Mouse (Mus musculus) embryonic facial prominence, embryonic 13.5 days (tissue): Measurements from ENCODE around the gene Cdc42se2. TPM values are rescaled to one million over a fixed set of nuclear protein-coding genes. Genes with fewer than 3 reads are reported as not detected.

Experiments used
- ATAC-seq: fragments of 200-750 bp; cut with Nextera tagmentation; 2 replicates; pipeline ENCODE4 v1.8.0; 2017; ENCODE audit warnings: low read depth; ENCODE audit not compliant: insufficient number of reproducible peaks, insufficient read depth, low FRiP score, low TSS enrichment
- H3K27ac ChIP-seq: fragments of 300-500 bp; sonication (generic); 2 replicates; pipeline ENCODE4 v1.5.1; 2015; ENCODE audit warnings: moderate library complexity, mild to moderate bottlenecking, inconsistent platforms
- H3K27me3 ChIP-seq: fragments of 300-500 bp; sonication (generic); 2 replicates; pipeline ENCODE4 v1.6.1; 2015; ENCODE audit warnings: mild to moderate bottlenecking, inconsistent platforms
- H3K36me3 ChIP-seq: fragments of 300-500 bp; sonication (generic); 2 replicates; pipeline ENCODE4 v1.6.1; 2015; ENCODE audit warnings: mild to moderate bottlenecking, inconsistent platforms
- H3K4me1 ChIP-seq: fragments of 300-500 bp; sonication (generic); 2 replicates; pipeline ENCODE4 v1.6.1; 2015; ENCODE audit warnings: inconsistent platforms
- H3K4me2 ChIP-seq: fragments of 300-500 bp; sonication (generic); 2 replicates; pipeline ENCODE4 v1.6.1; 2015; ENCODE audit warnings: moderate library complexity, mild to moderate bottlenecking, inconsistent platforms
- H3K4me3 ChIP-seq: fragments of 300-500 bp; sonication (generic); 2 replicates; pipeline ENCODE4 v1.5.1; 2015; ENCODE audit warnings: mild to moderate bottlenecking, inconsistent platforms
- H3K9ac ChIP-seq: fragments of 300-500 bp; sonication (generic); 2 replicates; pipeline ENCODE4 v1.6.1; 2015; ENCODE audit warnings: mild to moderate bottlenecking, inconsistent platforms
- H3K9me3 ChIP-seq: fragments of 300-500 bp; sonication (generic); 2 replicates; pipeline ENCODE4 v1.6.1; 2016; ENCODE audit warnings: inconsistent platforms
- WGBS: fragments of 180-500 bp; shearing (Covaris S2); methylation state at CpG from one replicate; pipeline ENCODE4 v1.1.7; 2015; ENCODE audit warnings: mixed read lengths; 5-methylcytosine and 5-hydroxymethylcytosine counted together
- polyA plus RNA-seq: library from polyadenylated mRNA; unstranded; fragments of >200 nt; fragmentation: Nextera tagmentation; extraction: Ambion mirVana; gene quantifications from 2 replicates; pipeline ENCODE4 v1.2.1, GENCODE M21; 2015

Cdc42se2 gene
- polyA plus RNA-seq, 1 experiment from 2014 or later = 86.2 TPM

- H3K36me3 ChIP-seq = peaks cover 34% of the 10 kb centered on the region
- no peak for ATAC-seq
- H3K4me3 ChIP-seq = no peak overlapping the region
- H3K4me2 ChIP-seq = no peak overlapping the region
- H3K9ac ChIP-seq = no peak overlapping the region
- 0 out of 2 replicates have a peak, but pooled peaks cover 3% of the 10 kb centered on the region for H3K4me1 ChIP-seq
- no peaks in the 10 kb centered on the region; the same call in 1 of the 2 replicates for H3K9me3 ChIP-seq
- H3K27ac ChIP-seq = no peak overlapping the region
- no peaks in the 10 kb centered on the region for H3K27me3 ChIP-seq
These were observed 38.6 kb downstream of the Cdc42se2 start for GRCm38 (mm10) chr11:54748891-54749290.

- no peaks in the 10 kb centered on the region for H3K9me3 ChIP-seq
- no peak for ATAC-seq
- WGBS = 73% methylated on average over 1 of the region's 1 CpGs
- no peaks in the 10 kb centered on the region for H3K4me1 ChIP-seq
- no peak overlapping the region for H3K4me2 ChIP-seq
- peaks cover 40% of the 10 kb centered on the region for H3K36me3 ChIP-seq
- H3K27me3 ChIP-seq = no peaks in the 10 kb centered on the region
- H3K27ac ChIP-seq = no peak overlapping the region
- no peak overlapping the region for H3K4me3 ChIP-seq
- H3K9ac ChIP-seq = no peak overlapping the region
These were observed 43.2 kb downstream of the Cdc42se2 start for GRCm38 (mm10) chr11:54744231-54744630.

DNA sequence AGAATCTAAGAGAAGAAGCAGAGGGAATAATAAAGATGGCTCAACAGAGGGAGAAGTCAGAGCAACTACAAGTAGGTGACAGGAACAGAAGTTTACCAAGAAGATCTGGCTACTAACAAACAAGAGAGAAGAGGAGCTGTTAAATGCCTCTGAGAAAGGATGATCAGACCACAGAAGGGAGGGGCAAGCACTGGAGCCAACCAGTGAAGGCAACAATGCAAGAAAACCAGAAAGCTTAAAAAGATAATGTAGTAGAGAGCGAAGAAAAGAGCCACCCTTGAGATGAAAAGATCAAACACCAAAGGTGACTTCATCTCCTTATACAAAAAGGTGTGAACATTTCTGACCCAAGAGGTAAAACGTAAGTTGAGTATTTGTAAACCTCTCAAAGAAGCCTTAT, 46.1 kb downstream of the Cdc42se2 start:
- ATAC-seq = no peak
- Histone ChIP-seq H3K4me1 (no peaks in the 10 kb centered on the region), H3K9me3 (no peaks in the 10 kb centered on the region), H3K9ac (no peak overlapping the region), H3K27me3 (no peaks in the 10 kb centered on the region), H3K27ac (no peak overlapping the region), H3K36me3 (peaks cover 30% of the 10 kb centered on the region), H3K4me2 (no peak overlapping the region), H3K4me3 (no peak overlapping the region)
- 91% methylated on average over 2 of the region's 2 CpGs for WGBS

GRCm38 (mm10) chr11:54739012-54739750, 48.3 kb downstream of the Cdc42se2 start:
- 91% methylated on average over 4 of the region's 4 CpGs for WGBS

DNA sequence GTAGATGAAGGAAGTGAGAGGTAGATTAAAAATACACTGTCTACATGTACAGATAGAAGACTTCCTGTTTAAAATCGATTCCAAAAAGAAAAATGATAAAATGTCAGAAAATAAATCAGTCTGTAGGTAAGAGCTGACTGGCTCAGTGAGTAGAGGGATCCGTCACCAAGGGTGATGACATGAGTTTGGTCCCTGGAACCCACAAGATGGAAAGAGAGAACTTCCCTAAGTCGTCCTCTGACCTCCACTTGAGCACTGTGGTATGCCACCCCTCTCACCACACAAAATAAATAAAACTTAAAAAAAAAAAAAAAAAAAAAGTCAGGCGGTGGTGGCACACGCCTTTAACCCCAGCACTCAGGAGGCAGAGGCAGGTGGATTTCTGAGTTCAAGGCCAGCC, 50.6 kb downstream of the Cdc42se2 start:
- ATAC-seq = no peak
- WGBS = 84% methylated on average over 5 of the region's 5 CpGs

More at GRCm38 (mm10) chr11:54739012-54739750, 48.3 kb downstream of the Cdc42se2 start:
- Histone ChIP-seq H3K27me3 (no peaks in the 10 kb centered on the region), H3K36me3 (peaks cover 49% of the 10 kb centered on the region), H3K4me1 (no peaks in the 10 kb centered on the region), H3K4me2 (no peak overlapping the region), H3K4me3 (no peak overlapping the region), H3K9me3 (no peaks in the 10 kb centered on the region), H3K9ac (no peak overlapping the region), H3K27ac (no peak overlapping the region)
- no peak for ATAC-seq

GRCm38 (mm10) chr11:54735114-54735513, 52.4 kb downstream of the Cdc42se2 start:
- WGBS = 79% methylated on average over 1 of the region's 1 CpGs
- Histone ChIP-seq H3K4me2 (no peak overlapping the region), H3K9ac (no peak overlapping the region), H3K4me1 (no peaks in the 10 kb centered on the region), H3K27ac (no peak overlapping the region), H3K4me3 (no peak overlapping the region), H3K36me3 (peaks cover 37% of the 10 kb centered on the region), H3K9me3 (no peaks in the 10 kb centered on the region), H3K27me3 (no peaks in the 10 kb centered on the region)
- no peak for ATAC-seq

More for the DNA sequence above, 50.6 kb downstream of the Cdc42se2 start:
- Histone ChIP-seq H3K9me3 (no peaks in the 10 kb centered on the region), H3K4me1 (no peaks in the 10 kb centered on the region), H3K36me3 (peaks cover 45% of the 10 kb centered on the region), H3K27ac (no peak overlapping the region), H3K4me3 (no peak overlapping the region), H3K4me2 (no peak overlapping the region), H3K9ac (no peak overlapping the region), H3K27me3 (no peaks in the 10 kb centered on the region)

DNA sequence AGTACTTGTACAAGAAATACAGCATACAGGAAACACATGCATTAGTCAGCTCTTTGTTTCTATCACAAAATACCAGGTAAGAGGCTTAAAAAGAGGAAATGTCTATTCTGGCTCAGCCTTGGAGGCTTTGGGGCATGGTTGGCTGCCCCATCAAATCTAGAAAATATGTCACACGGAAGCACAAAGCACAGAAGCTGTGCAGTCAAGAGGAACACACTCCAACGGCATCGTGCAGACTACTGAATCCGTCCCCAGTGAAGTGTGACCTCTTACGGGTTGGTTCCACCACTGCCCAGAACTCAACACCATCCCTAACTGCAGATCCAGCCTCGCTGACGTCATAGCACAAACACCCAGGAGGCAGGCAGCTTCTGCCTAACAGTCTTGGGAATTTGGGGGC, 53.9 kb downstream of the Cdc42se2 start:
- Histone ChIP-seq H3K27ac (no peak overlapping the region), H3K4me1 (no peaks in the 10 kb centered on the region), H3K9me3 (no peaks in the 10 kb centered on the region), H3K27me3 (no peaks in the 10 kb centered on the region), H3K9ac (no peak overlapping the region), H3K4me2 (no peak overlapping the region), H3K36me3 (peaks cover 30% of the 10 kb centered on the region), H3K4me3 (no peak overlapping the region)
- 76% methylated on average over 7 of the region's 7 CpGs for WGBS
- ATAC-seq = no peak

GRCm38 (mm10) chr11:54731367-54731766, 56.1 kb downstream of the Cdc42se2 start:
- no peak overlapping the region for H3K9ac ChIP-seq
- 89% methylated on average over 7 of the region's 7 CpGs for WGBS
- H3K27me3 ChIP-seq = no peaks in the 10 kb centered on the region
- H3K4me3 ChIP-seq = no peak overlapping the region
- no peak overlapping the region for H3K4me2 ChIP-seq
- peaks cover 47% of the 10 kb centered on the region for H3K36me3 ChIP-seq
- no peak overlapping the region for H3K27ac ChIP-seq
- no peaks in the 10 kb centered on the region for H3K4me1 ChIP-seq
- no peaks in the 10 kb centered on the region for H3K9me3 ChIP-seq
- no peak for ATAC-seq

- Histone ChIP-seq H3K9ac (no peak overlapping the region), H3K4me2 (no peak overlapping the region), H3K4me3 (no peak overlapping the region), H3K27me3 (no peaks in the 10 kb centered on the region), H3K27ac (no peak overlapping the region), H3K36me3 (peaks cover 47% of the 10 kb centered on the region), H3K9me3 (no peaks in the 10 kb centered on the region), H3K4me1 (no peaks in the 10 kb centered on the region)
- no peak for ATAC-seq
- WGBS = 88% methylated on average over 5 of the region's 5 CpGs
These were observed 56.5 kb downstream of the Cdc42se2 start for GRCm38 (mm10) chr11:54730931-54731330.

- 86% methylated on average over 3 of the region's 3 CpGs for WGBS
These were observed 58.2 kb downstream of the Cdc42se2 start for GRCm38 (mm10) chr11:54729311-54729710.

GRCm38 (mm10) chr11:54728371-54728770, 59.1 kb downstream of the Cdc42se2 start:
- Histone ChIP-seq H3K36me3 (peaks cover 39% of the 10 kb centered on the region), H3K4me2 (no peak overlapping the region), H3K27me3 (no peaks in the 10 kb centered on the region), H3K9ac (no peak overlapping the region), H3K4me1 (no peaks in the 10 kb centered on the region), H3K4me3 (no peak overlapping the region), H3K27ac (no peak overlapping the region), H3K9me3 (no peaks in the 10 kb centered on the region)
- WGBS = 87% methylated on average over 2 of the region's 2 CpGs
- no peak for ATAC-seq

More at GRCm38 (mm10) chr11:54729311-54729710, 58.2 kb downstream of the Cdc42se2 start:
- no peak for ATAC-seq
- no peaks in the 10 kb centered on the region for H3K27me3 ChIP-seq
- H3K4me3 ChIP-seq = no peak overlapping the region
- no peak overlapping the region for H3K4me2 ChIP-seq
- no peak overlapping the region for H3K9ac ChIP-seq
- no peaks in the 10 kb centered on the region for H3K4me1 ChIP-seq
- H3K27ac ChIP-seq = no peak overlapping the region
- H3K36me3 ChIP-seq = peaks cover 38% of the 10 kb centered on the region
- no peaks in the 10 kb centered on the region for H3K9me3 ChIP-seq

DNA sequence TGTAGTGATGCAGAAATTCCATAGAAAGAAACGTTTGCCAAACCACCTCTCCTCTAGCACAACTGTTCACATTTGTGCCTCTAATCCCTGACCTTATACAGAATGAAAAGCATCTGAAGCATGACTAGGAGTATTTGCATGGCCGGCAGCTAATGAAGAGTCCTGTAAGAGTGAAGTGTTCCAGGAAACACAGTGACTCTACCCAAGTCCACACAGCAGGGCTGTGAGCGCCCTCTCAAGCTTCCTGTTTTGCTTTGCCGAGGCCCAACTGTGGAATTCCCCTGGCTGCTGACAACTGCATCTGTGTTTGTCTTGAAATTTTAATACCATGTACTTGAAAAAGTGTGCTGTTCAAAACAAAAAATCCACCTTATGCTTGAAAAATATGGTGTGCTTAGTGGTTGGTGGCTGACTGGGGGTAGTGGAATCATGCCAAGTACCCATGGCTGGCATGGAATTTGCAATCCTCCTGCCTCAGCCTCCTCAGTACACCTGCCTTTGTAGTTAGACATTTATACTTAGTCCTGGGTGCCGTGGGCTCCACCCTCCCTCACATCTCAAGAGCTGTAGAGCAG, 60.1 kb downstream of the Cdc42se2 start:
- no peaks in the 10 kb centered on the region for H3K27me3 ChIP-seq
- 81% methylated on average over 5 of the region's 5 CpGs for WGBS
- H3K4me3 ChIP-seq = no peak overlapping the region
- H3K36me3 ChIP-seq = peaks cover 47% of the 10 kb centered on the region
- H3K27ac ChIP-seq = no peak overlapping the region
- H3K9me3 ChIP-seq = no peaks in the 10 kb centered on the region
- H3K9ac ChIP-seq = no peak overlapping the region
- H3K4me2 ChIP-seq = no peak overlapping the region
- no peaks in the 10 kb centered on the region for H3K4me1 ChIP-seq
- no peak for ATAC-seq
